Mouse (Mus musculus) heart, embryonic 13.5 days (tissue): ENCODE measurements around the gene Ryk. TPM values are rescaled to one million over a fixed set of nuclear protein-coding genes. Genes with fewer than 3 reads are reported as not detected.
"Not testable (repeated sequence)": the region's sequence is repeated elsewhere in the genome, so short reads cannot be mapped to it uniquely, and the experiment has no call there.

Experiments
- ATAC-seq: fragments of 200-750 bp; cut with Nextera tagmentation; 2 replicates; pipeline ENCODE4 v1.8.0; 2017; ENCODE audit warnings: moderate TSS enrichment; ENCODE audit not compliant: insufficient number of reproducible peaks, low FRiP score, low TSS enrichment; ENCODE audit errors: extremely low read depth
- H3K27ac ChIP-seq: fragments of 300-500 bp; sonication (generic); replicated peaks from 2 replicates; pipeline ENCODE4 v1.5.1; 2015; ENCODE audit warnings: moderate library complexity, mild to moderate bottlenecking, inconsistent platforms
- H3K27me3 ChIP-seq: fragments of 300-500 bp; sonication (generic); replicated peaks from 2 replicates; pipeline ENCODE4 v1.6.1; 2015; ENCODE audit warnings: mild to moderate bottlenecking, inconsistent platforms
- H3K36me3 ChIP-seq: fragments of 300-500 bp; sonication (generic); 2 replicates; pipeline ENCODE4 v1.6.1; 2015; ENCODE audit warnings: mild to moderate bottlenecking, inconsistent platforms
- H3K4me1 ChIP-seq: fragments of 300-500 bp; sonication (generic); 2 replicates; pipeline ENCODE4 v1.6.1; 2015; ENCODE audit warnings: inconsistent platforms
- H3K4me2 ChIP-seq: fragments of 300-500 bp; sonication (generic); 2 replicates; pipeline ENCODE4 v1.6.1; 2015; ENCODE audit warnings: inconsistent platforms, mild to moderate bottlenecking, moderate library complexity
- H3K4me3 ChIP-seq: fragments of 300-500 bp; sonication (generic); 2 replicates; pipeline ENCODE4 v1.5.1; 2015; ENCODE audit warnings: moderate library complexity, mild to moderate bottlenecking, inconsistent platforms
- H3K9ac ChIP-seq: fragments of 300-500 bp; sonication (generic); 2 replicates; pipeline ENCODE4 v1.6.1; 2015; ENCODE audit warnings: inconsistent platforms, mild to moderate bottlenecking, moderate library complexity
- H3K9me3 ChIP-seq: fragments of 300-500 bp; sonication (generic); 2 replicates; pipeline ENCODE4 v1.6.1; 2016; ENCODE audit warnings: inconsistent platforms
- WGBS: fragments of 180-500 bp; shearing (Covaris S2); methylation state at CpG from one replicate; pipeline ENCODE4 v1.1.7; 2015; ENCODE audit warnings: mixed read lengths; 5-methylcytosine and 5-hydroxymethylcytosine counted together
- polyA plus RNA-seq: library from polyadenylated mRNA; unstranded; fragments of >200 nt; fragmentation: Nextera tagmentation; extraction: Ambion mirVana; gene quantifications from 2 replicates; pipeline ENCODE4 v1.2.1, GENCODE M21; 2015

Ryk gene
- polyA plus RNA-seq, 1 experiment from 2014 or later = 9.6 TPM

GRCm38 (mm10) chr9:102907521-102908246 lies 73.0 kb downstream of the Ryk start:
- 88% methylated on average over 11 of the region's 11 CpGs for WGBS
- Histone ChIP-seq H3K4me3 (no peak overlapping the region), H3K9ac (no peak overlapping the region), H3K36me3 (peaks cover 90% of the 10 kb centered on the region), H3K27me3 (no peaks in the 10 kb centered on the region), H3K4me1 (no peaks in the 10 kb centered on the region), H3K4me2 (no peak overlapping the region), H3K9me3 (no peaks in the 10 kb centered on the region), H3K27ac (no peak overlapping the region)
- no peak for ATAC-seq

GRCm38 (mm10) chr9:102911526-102911925 lies 76.8 kb downstream of the Ryk start:
- Histone ChIP-seq H3K4me3 (no peak overlapping the region), H3K4me1 (peaks cover 29% of the 10 kb centered on the region), H3K36me3 (peaks cover 61% of the 10 kb centered on the region), H3K4me2 (no peak overlapping the region), H3K27ac (no peak overlapping the region), H3K9me3 (no peaks in the 10 kb centered on the region), H3K9ac (no peak overlapping the region), H3K27me3 (no peaks in the 10 kb centered on the region)
- no peak for ATAC-seq
- 92% methylated on average over 3 of the region's 3 CpGs for WGBS

GRCm38 (mm10) chr9:102912516-102913035 lies 77.9 kb downstream of the Ryk start:
- no peak overlapping the region for H3K4me2 ChIP-seq
- H3K9ac ChIP-seq = no peak overlapping the region
- no peak overlapping the region for H3K27ac ChIP-seq
- no peaks in the 10 kb centered on the region for H3K27me3 ChIP-seq
- peaks cover 57% of the 10 kb centered on the region for H3K36me3 ChIP-seq
- ATAC-seq = no peak
- H3K9me3 ChIP-seq = no peaks in the 10 kb centered on the region
- WGBS = 86% methylated on average over 10 of the region's 10 CpGs
- no peak overlapping the region for H3K4me3 ChIP-seq
- peaks cover 29% of the 10 kb centered on the region for H3K4me1 ChIP-seq

- peaks cover 47% of the 10 kb centered on the region for H3K36me3 ChIP-seq
- not testable (repeated sequence) for H3K4me3 ChIP-seq, H3K9ac ChIP-seq, H3K4me2 ChIP-seq, ATAC-seq, H3K27me3 ChIP-seq, H3K9me3 ChIP-seq
- H3K4me1 ChIP-seq = peaks cover 29% of the 10 kb centered on the region
- WGBS = 89% methylated on average over 3 of the region's 3 CpGs
- peak overlapping the region; percentile 66 for H3K27ac ChIP-seq
These were observed 78.9 kb downstream of the Ryk start for GRCm38 (mm10) chr9:102913597-102913996.

- Histone ChIP-seq H3K4me3 (no peak overlapping the region), H3K9ac (no peak overlapping the region), H3K4me2 (no peak overlapping the region), H3K27ac (peak overlapping the region; percentile 66), H3K36me3 (peaks cover 37% of the 10 kb centered on the region), H3K27me3 (no peaks in the 10 kb centered on the region), H3K4me1 (peaks cover 29% of the 10 kb centered on the region), H3K9me3 (no peaks in the 10 kb centered on the region)
- ATAC-seq = no peak
- 21% methylated on average over 1 of the region's 1 CpGs for WGBS
These were observed 79.9 kb downstream of the Ryk start for GRCm38 (mm10) chr9:102914583-102914982.

GRCm38 (mm10) chr9:102915292-102915854 lies 80.7 kb downstream of the Ryk start:
- Histone ChIP-seq H3K36me3 (peaks cover 29% of the 10 kb centered on the region), H3K27ac (peak overlapping the region; percentile 66), H3K4me2 (peak overlapping the region; percentile 16; the same call in 1 of the 2 replicates), H3K9me3 (no peaks in the 10 kb centered on the region), H3K9ac (no peak overlapping the region), H3K4me3 (no peak overlapping the region), H3K4me1 (peaks cover 29% of the 10 kb centered on the region), H3K27me3 (no peaks in the 10 kb centered on the region)
- WGBS = 48% methylated on average over 3 of the region's 3 CpGs
- 0 out of 2 replicates have a peak, but pooled peaks have one; percentile 15 for ATAC-seq

- Histone ChIP-seq H3K4me1 (peaks cover 29% of the 10 kb centered on the region), H3K27me3 (no peaks in the 10 kb centered on the region), H3K4me3 (no peak overlapping the region), H3K27ac (peak overlapping the region; percentile 66), H3K36me3 (peaks cover 22% of the 10 kb centered on the region), H3K9me3 (no peaks in the 10 kb centered on the region), H3K4me2 (no peak overlapping the region), H3K9ac (no peak overlapping the region)
- no peak for ATAC-seq
- 83% methylated on average over 7 of the region's 7 CpGs for WGBS
These were observed 81.4 kb downstream of the Ryk start for GRCm38 (mm10) chr9:102916076-102916475.

- Histone ChIP-seq H3K4me2 (no peak overlapping the region), H3K36me3 (peaks cover 8% of the 10 kb centered on the region; the same call in 1 of the 2 replicates), H3K27me3 (no peaks in the 10 kb centered on the region), H3K4me1 (peaks cover 29% of the 10 kb centered on the region), H3K9me3 (no peaks in the 10 kb centered on the region), H3K27ac (no peak overlapping the region), H3K9ac (no peak overlapping the region), H3K4me3 (no peak overlapping the region)
- no peak for ATAC-seq
- WGBS = 79% methylated on average over 8 of the region's 8 CpGs
These were observed 82.9 kb downstream of the Ryk start for GRCm38 (mm10) chr9:102917532-102918129.

- WGBS = 28% methylated on average over 5 of the region's 5 CpGs
- no peak for ATAC-seq
- H3K27ac ChIP-seq = no peak overlapping the region
- H3K27me3 ChIP-seq = no peaks in the 10 kb centered on the region
- peaks cover 30% of the 10 kb centered on the region for H3K4me1 ChIP-seq
- no peaks in the 10 kb centered on the region for H3K9me3 ChIP-seq
- peaks cover 8% of the 10 kb centered on the region; the same call in 1 of the 2 replicates for H3K36me3 ChIP-seq
- no peak overlapping the region for H3K9ac ChIP-seq
- no peak overlapping the region for H3K4me2 ChIP-seq
- H3K4me3 ChIP-seq = no peak overlapping the region
These were observed 84.8 kb downstream of the Ryk start for GRCm38 (mm10) chr9:102919486-102919885.

- Histone ChIP-seq H3K4me3 (no peak overlapping the region), H3K4me1 (peaks cover 19% of the 10 kb centered on the region), H3K4me2 (no peak overlapping the region), H3K9me3 (no peaks in the 10 kb centered on the region), H3K36me3 (no peaks in the 10 kb centered on the region; the same call in 1 of the 2 replicates), H3K27ac (no peak overlapping the region), H3K9ac (no peak overlapping the region), H3K27me3 (no peaks in the 10 kb centered on the region)
- ATAC-seq = no peak
- 82% methylated on average over 13 of the region's 13 CpGs for WGBS
These were observed 87.1 kb downstream of the Ryk start for GRCm38 (mm10) chr9:102921791-102922190.

- peaks cover 19% of the 10 kb centered on the region for H3K4me1 ChIP-seq
- H3K36me3 ChIP-seq = no peaks in the 10 kb centered on the region
- H3K4me2 ChIP-seq = no peak overlapping the region
- 79% methylated on average over 7 of the region's 7 CpGs for WGBS
- no peak overlapping the region for H3K9ac ChIP-seq
- no peaks in the 10 kb centered on the region for H3K9me3 ChIP-seq
- H3K27ac ChIP-seq = no peak overlapping the region
- no peak for ATAC-seq
- H3K4me3 ChIP-seq = no peak overlapping the region
- no peaks in the 10 kb centered on the region for H3K27me3 ChIP-seq
These were observed 88.2 kb downstream of the Ryk start for GRCm38 (mm10) chr9:102922866-102923434.
